Mouse (Mus musculus) liver, adult (tissue): ENCODE results near the gene Kat6b.

Experiments
- GATA4 ChIP-seq: IDR thresholded peaks from 2 replicates; pipeline ENCODE4 v1.6.1; 2014; ENCODE audit warnings: mild to moderate bottlenecking, low read length; ENCODE audit not compliant: insufficient replicate concordance

Kat6b gene

DNA sequence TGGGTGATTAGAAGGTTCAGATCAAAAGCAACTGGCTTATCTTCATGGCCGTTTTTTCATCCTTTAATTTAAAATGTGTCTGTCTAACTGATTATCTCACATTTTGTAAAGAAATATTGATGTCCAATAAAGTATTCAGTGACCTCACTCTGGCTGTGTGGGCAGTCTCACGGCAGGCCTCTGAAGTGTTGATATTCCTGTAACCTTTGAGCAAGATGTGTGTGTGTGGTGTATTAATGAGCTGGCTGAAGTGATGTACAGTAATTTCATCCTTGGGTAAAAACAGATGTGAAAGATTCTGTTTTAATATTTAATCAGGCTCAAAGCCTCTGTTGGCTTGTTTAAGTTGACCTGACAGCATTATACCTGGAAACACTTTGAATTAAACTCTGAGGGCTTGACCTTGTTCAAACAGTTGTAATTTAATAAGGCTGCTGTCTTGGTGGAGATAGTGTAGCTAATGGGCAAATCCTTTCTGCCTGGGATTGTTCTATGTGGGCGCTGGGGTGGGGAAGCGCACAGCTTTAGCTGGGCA lies 82.4 kb downstream of the Kat6b start:
- no peak for TF ChIP-seq GATA4

- no peak for TF ChIP-seq GATA4
These were observed 84.5 kb downstream of the Kat6b start for GRCm38 (mm10) chr14:21565541-21566353.

DNA sequence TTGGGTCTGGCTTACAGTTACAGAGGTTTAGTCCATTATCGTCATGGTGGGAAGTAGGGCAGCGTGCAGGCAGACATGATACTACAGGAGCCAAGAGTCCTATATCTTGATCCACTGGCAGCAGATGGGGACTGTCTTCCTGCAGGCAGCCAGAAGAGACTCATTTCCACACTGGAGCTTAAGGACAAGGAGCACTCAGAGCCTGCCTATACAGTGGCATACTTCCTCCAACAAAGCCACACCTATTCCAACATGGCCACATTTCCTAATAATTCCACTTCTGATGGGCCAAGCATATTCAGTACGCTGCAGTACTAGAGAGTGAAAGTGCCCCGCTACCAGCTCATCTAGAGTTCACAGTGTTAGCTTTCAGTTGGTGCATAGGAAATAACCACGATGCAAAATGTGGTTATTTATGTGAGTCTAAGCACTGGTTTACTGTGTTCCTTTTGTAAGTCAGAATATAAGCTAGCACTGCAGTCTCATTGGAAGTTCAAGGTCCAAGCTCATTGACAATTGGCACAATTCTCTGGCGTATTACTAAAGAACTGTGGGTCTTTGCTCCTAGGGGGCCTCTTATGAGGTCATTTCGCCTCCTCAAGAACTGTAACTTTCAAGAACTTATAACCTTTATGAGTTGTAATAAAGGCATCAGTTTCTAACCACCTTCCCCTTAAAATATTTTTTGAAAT lies 86.2 kb downstream of the Kat6b start:
- no peak for TF ChIP-seq GATA4

DNA sequence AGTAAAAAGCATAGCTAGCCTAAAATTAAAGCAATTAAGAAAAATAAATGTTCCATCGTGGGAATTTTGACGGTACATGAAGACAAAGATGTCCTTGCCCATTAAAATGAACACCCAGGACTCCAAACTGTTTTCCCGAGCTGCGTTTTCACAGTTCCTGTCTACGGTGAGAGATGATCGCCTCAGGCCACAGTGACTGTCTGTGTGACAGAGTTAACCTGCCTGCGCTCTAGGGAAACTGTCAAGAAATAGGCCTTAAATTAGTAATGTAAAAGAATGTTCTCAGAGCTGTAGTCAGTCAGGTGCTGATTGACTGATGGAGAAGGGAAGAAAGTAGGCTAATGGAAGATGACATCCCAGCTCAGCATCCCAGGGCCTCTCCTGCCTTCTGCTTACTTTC lies 87.6 kb downstream of the Kat6b start:
- TF ChIP-seq GATA4: no peak

DNA sequence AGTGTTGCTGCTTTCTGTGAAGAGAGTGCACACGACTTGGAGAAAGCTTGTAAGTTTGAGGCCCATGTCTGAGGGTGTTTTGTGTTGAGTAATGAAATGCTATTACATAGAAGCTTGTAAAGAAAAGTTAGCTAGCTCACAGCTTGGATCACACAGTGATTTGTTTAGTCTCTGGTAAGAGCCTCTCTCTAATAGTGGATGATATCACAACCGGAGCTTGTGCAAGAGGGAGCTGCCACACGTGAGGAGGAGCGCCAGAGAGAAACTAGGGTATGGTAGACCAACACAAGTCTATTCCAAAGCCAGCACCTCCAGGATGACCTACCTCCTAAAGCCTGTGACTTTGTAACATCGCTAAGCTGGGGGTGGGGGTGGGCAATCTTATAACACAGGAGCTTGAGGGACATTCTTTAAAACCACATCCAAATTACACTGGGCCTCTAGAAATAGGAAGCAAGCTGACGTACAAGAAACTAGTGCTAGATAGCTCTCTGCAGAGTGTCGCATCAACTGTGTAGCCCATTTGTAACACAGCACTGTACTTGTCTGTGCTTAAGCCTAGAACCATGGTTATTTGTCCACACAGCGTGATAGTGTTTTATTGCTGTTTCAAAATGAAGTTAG lies 93.6 kb downstream of the Kat6b start:
- TF ChIP-seq GATA4: no peak

- TF ChIP-seq GATA4: no peak
These were observed 95.6 kb downstream of the Kat6b start for GRCm38 (mm10) chr14:21576867-21577266.

GRCm38 (mm10) chr14:21581198-21581597 lies 100.0 kb downstream of the Kat6b start:
- TF ChIP-seq GATA4: no peak

DNA sequence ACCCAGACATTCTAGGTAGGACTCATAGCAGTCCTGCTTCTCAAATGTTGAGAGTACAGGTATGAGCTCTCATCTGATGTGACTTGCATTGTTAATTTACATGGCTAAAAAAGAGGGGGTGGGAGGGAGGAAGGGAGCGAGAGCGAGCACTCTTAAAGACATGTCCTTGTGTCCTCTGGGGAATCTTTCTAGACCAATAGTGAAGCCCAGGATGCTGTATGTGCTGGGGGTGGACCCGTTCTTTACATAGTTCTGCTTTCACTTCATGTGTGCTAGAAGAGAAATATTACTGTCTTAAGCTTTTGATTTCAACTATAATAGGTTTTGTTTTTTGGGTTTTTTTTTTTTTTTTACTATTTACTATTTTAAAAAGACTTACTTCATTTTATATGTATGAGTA lies 101.1 kb downstream of the Kat6b start:
- TF ChIP-seq GATA4: no peak

- TF ChIP-seq GATA4: no peak
These were observed 101.8 kb downstream of the Kat6b start for GRCm38 (mm10) chr14:21583051-21583450.

GRCm38 (mm10) chr14:21583868-21584267 lies 102.6 kb downstream of the Kat6b start:
- TF ChIP-seq GATA4: no peak

DNA sequence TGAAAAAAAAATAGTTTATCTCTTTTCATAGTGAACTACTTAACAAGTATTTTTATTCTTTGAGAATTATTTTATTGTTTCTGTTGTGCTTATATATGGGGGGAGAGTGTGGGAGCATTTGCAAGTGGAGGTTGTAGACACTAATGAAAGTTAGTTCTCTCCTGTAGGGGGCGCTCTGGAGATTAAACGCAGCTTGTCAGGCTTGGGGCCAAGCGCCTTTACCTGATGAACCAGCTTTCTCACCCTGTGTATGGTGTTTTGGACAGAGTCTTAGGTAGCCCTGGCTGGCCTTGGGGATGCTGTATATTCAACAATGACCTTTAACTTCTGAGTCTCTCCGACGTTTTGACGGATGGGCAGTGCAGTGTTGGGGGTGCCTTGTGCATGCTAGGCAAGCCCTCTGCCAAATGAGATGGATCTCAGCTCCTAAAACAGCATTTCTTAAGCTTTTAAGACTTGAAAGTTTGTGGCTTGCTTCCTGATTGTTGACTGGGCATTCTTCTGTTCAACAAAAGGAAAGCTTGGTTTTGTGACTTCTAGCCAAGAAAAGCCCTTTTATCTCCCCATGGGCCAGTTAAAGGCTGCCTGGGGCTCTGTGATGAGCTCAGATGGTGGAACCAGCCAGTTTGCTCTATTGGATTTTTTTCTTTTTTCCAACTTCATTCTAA lies 103.4 kb downstream of the Kat6b start:
- no peak for TF ChIP-seq GATA4

DNA sequence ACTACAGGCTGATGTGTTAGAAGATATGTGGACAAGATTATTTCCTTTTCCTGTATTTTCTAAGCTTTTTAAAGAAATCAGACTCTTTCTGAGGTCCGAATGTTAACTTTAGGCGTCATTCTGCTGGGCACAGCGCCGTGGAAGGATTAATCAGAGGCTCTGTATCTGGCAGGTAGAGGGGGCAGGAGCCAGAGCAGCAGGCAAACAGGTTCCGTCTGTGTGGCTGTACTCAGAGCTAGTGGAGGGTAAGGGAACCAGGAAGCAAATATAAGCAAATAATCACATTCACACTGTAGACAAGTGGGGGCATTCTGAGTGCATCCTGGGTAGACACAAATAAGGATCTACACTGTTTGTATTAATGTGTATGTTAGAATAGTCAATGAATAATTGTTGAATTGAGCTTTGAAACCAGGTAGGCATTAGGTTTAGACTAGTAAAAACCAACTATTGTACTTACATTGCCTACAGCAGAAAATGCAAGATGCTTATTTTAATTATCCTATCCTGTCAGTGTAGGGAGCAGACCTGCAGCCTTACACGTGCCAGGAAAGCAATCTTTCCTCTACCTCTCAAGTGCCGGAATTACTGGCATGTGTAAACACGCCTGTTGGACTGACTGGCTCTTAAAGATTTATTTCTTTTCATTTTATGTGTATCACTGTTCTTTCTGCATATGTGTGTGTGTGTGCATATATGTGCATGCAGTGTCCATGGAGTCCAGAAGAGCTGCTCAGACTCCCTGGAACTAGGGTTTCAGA lies 104.4 kb downstream of the Kat6b start:
- no peak for TF ChIP-seq GATA4

GRCm38 (mm10) chr14:21586481-21587118 lies 105.4 kb downstream of the Kat6b start:
- no peak for TF ChIP-seq GATA4

GRCm38 (mm10) chr14:21587931-21588330 lies 106.7 kb downstream of the Kat6b start:
- TF ChIP-seq GATA4: no peak
